Comparison of ENCODE assay signal across 8 mouse cellular contexts in the genomic region with DNA sequence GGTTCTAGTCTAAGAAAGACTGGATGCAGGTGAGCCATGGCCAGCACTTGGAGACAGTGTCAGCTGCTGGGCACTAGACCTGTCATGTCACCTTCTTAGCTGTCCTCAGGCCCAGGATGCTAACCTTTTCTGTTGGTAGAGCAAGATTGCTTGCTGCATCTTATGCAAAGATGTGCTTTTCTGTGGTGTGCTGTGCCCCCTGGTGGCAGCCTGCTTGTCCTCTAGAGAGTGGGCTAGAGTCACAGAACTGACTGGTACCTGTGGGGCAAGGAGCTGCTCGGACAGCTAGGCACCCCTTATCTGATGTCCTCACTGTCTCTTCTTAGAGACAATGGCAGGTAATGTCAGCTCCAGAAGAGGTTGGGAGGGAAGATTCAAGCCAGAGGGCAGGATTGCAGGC. TPM values are rescaled to one million over a fixed set of nuclear protein-coding genes. Genes with fewer than 3 reads are reported as not detected.
DNase-seq lines count a peak whose midpoint lies in the region; ATAC-seq lines count a peak whose summit lies in the region.

No protein-coding gene starts in this region.

- H3K27me3 ChIP-seq in embryonic facial prominence, embryonic 11.5 days (ENCODE audit: control insufficient read depth, insufficient read depth, low read length): no peaks in the 10 kb centered on the region
- H3K27me3 ChIP-seq in heart, embryonic 11.5 days (ENCODE audit: control insufficient read depth, insufficient read depth, low read length): no peaks in the 10 kb centered on the region
- H3K27me3 ChIP-seq in kidney, embryonic 16.5 days (ENCODE audit: insufficient read depth, low read length): no peaks in the 10 kb centered on the region
- H3K27me3 ChIP-seq in limb, embryonic 15.5 days: no peaks in the 10 kb centered on the region

- peak; percentile 83 for DNase-seq in CD4-positive, CD25-positive, alpha-beta regulatory T cell, adult 2 months (ENCODE audit: low read depth, low spot score)
- peak; percentile 72 for DNase-seq in adrenal gland, postnatal 25 days
- DNase-seq in embryonic facial prominence, embryonic 11.5 days (ENCODE audit: low spot score): peak; percentile 72
- DNase-seq in spleen, postnatal 36 days (ENCODE audit: low spot score in 2 of 2): peak; percentile 43 to 47

- H3K9ac ChIP-seq in embryonic facial prominence, embryonic 11.5 days (replicated peaks; ENCODE audit: low read length): no peak overlapping the region
- no peak overlapping the region for H3K9ac ChIP-seq in heart, embryonic 11.5 days (ENCODE audit: low read depth, low read length)
- H3K9ac ChIP-seq in kidney, embryonic 16.5 days (replicated peaks; ENCODE audit: low read length): no peak overlapping the region
- no peak overlapping the region for H3K9ac ChIP-seq in limb, embryonic 15.5 days

- H3K4me1 ChIP-seq in embryonic facial prominence, embryonic 11.5 days (ENCODE audit: control insufficient read depth, insufficient read depth, low read length): no peaks in the 10 kb centered on the region
- no peaks in the 10 kb centered on the region for H3K4me1 ChIP-seq in heart, embryonic 11.5 days (ENCODE audit: control insufficient read depth, insufficient read depth, low read length)
- no peaks in the 10 kb centered on the region for H3K4me1 ChIP-seq in kidney, embryonic 16.5 days (ENCODE audit: insufficient read depth, low read length)
- H3K4me1 ChIP-seq in limb, embryonic 15.5 days: peaks cover 3% of the 10 kb centered on the region

- 73% methylated on average over 1 of the region's 1 CpGs for WGBS in embryonic facial prominence, embryonic 11.5 days
- WGBS in heart, embryonic 11.5 days (ENCODE audit: insufficient replicate concordance): 29% methylated on average over 1 of the region's 1 CpGs
- WGBS in kidney, embryonic 16.5 days: 72% methylated on average over 1 of the region's 1 CpGs
- WGBS in limb, embryonic 15.5 days: 61% methylated on average over 1 of the region's 1 CpGs

- H3K27ac ChIP-seq in embryonic facial prominence, embryonic 11.5 days (replicated peaks; ENCODE audit: low read depth, low read length): no peak overlapping the region
- H3K27ac ChIP-seq in heart, embryonic 11.5 days (ENCODE audit: low read depth, low read length): no peak overlapping the region
- no peak overlapping the region for H3K27ac ChIP-seq in kidney, embryonic 16.5 days (ENCODE audit: low read length)
- H3K27ac ChIP-seq in limb, embryonic 15.5 days: no peak overlapping the region

- H3K4me2 ChIP-seq in embryonic facial prominence, embryonic 11.5 days (ENCODE audit: low read depth, low read length): no peak overlapping the region
- no peak overlapping the region for H3K4me2 ChIP-seq in heart, embryonic 11.5 days
- H3K4me2 ChIP-seq in kidney, embryonic 16.5 days (replicated peaks; ENCODE audit: low read depth, low read length): no peak overlapping the region
- no peak overlapping the region for H3K4me2 ChIP-seq in limb, embryonic 15.5 days

- peaks cover 4% of the 10 kb centered on the region for H3K36me3 ChIP-seq in embryonic facial prominence, embryonic 11.5 days (replicated peaks; ENCODE audit: control insufficient read depth, insufficient read depth, low read depth, low read length)
- peaks cover 37% of the 10 kb centered on the region for H3K36me3 ChIP-seq in heart, embryonic 11.5 days (ENCODE audit: control insufficient read depth, insufficient read depth, low read length)
- H3K36me3 ChIP-seq in kidney, embryonic 16.5 days (ENCODE audit: insufficient read depth, low read length): peaks cover 62% of the 10 kb centered on the region
- H3K36me3 ChIP-seq in limb, embryonic 15.5 days: peaks cover 53% of the 10 kb centered on the region

- 0 out of 2 replicates have a peak, but pooled peaks have one; percentile 37 for ATAC-seq in embryonic facial prominence, embryonic 11.5 days (replicated peaks; ENCODE audit: insufficient number of reproducible peaks, low FRiP score, low TSS enrichment, low read depth)
- peak; percentile 64; the same call in 1 of the 2 replicates for ATAC-seq in heart, embryonic 11.5 days (replicated peaks; ENCODE audit: insufficient number of reproducible peaks, low FRiP score, low TSS enrichment)
- ATAC-seq in kidney, embryonic 16.5 days (ENCODE audit: low FRiP score, low TSS enrichment): peak; percentile 70
- ATAC-seq in limb, embryonic 15.5 days (ENCODE audit: insufficient number of reproducible peaks, low FRiP score, low TSS enrichment, low read depth): peak; percentile 25; the same call in 1 of the 2 replicates
- 0 out of 2 replicates have a peak, but pooled peaks have one; percentile 11 for ATAC-seq in monocyte, adult 5-6 weeks (replicated peaks; ENCODE audit: insufficient number of reproducible peaks, low FRiP score, low TSS enrichment, poor library complexity, severe bottlenecking)

- no peaks in the 10 kb centered on the region for H3K9me3 ChIP-seq in embryonic facial prominence, embryonic 11.5 days (replicated peaks; ENCODE audit: control insufficient read depth, low read length)
- no peaks in the 10 kb centered on the region for H3K9me3 ChIP-seq in heart, embryonic 11.5 days (replicated peaks; ENCODE audit: control insufficient read depth, low read length)
- no peaks in the 10 kb centered on the region for H3K9me3 ChIP-seq in kidney, embryonic 16.5 days (ENCODE audit: low read length)
- no peaks in the 10 kb centered on the region for H3K9me3 ChIP-seq in limb, embryonic 15.5 days

- no peak overlapping the region for H3K4me3 ChIP-seq in embryonic facial prominence, embryonic 11.5 days (ENCODE audit: low read depth, low read length)
- H3K4me3 ChIP-seq in heart, embryonic 11.5 days (ENCODE audit: low read depth, low read length): no peak overlapping the region
- H3K4me3 ChIP-seq in kidney, embryonic 16.5 days (ENCODE audit: low read length): no peak overlapping the region
- H3K4me3 ChIP-seq in limb, embryonic 15.5 days: no peak overlapping the region

RNA-seq across cellular contexts. Expression of a gene that starts 53.2 kb away (rescaled TPM):
- total RNA-seq in adrenal gland, postnatal 25 days (2021): 132 and 135 TPM in 2 replicates
- polyA plus RNA-seq in embryonic facial prominence, embryonic 11.5 days (2014; fragmentation: Nextera tagmentation; extraction: Ambion mirVana): 111 and 125 TPM in 2 replicates
- 85.8 and 93.7 TPM in 2 replicates for polyA plus RNA-seq in heart, embryonic 11.5 days (2014; fragmentation: Nextera tagmentation; extraction: Ambion mirVana)
- polyA plus RNA-seq in kidney, embryonic 16.5 days (2015; fragmentation: Nextera tagmentation; extraction: Ambion mirVana): 81.5 and 84.7 TPM in 2 replicates
- polyA plus RNA-seq in limb, embryonic 15.5 days (2015; fragmentation: Nextera tagmentation; extraction: Ambion mirVana): 78.0 and 87.2 TPM in 2 replicates
- total RNA-seq in monocyte, adult 5-6 weeks (2017): 96.4 to 118 TPM (median 109 TPM) in 3 replicates

RNA-seq across cellular contexts. Expression of a gene that starts 53.7 kb away (rescaled TPM):
- not detected in 2 replicates for total RNA-seq in adrenal gland, postnatal 25 days (2021)
- 1.1 TPM in 1 of 2 replicates, not detected in the other for polyA plus RNA-seq in embryonic facial prominence, embryonic 11.5 days (2014; fragmentation: Nextera tagmentation; extraction: Ambion mirVana)
- polyA plus RNA-seq in heart, embryonic 11.5 days (2014; fragmentation: Nextera tagmentation; extraction: Ambion mirVana): not detected in 2 replicates
- 0.71 and 0.72 TPM in 2 replicates for polyA plus RNA-seq in kidney, embryonic 16.5 days (2015; fragmentation: Nextera tagmentation; extraction: Ambion mirVana)
- polyA plus RNA-seq in limb, embryonic 15.5 days (2015; fragmentation: Nextera tagmentation; extraction: Ambion mirVana): 0.59 and 0.89 TPM in 2 replicates
- total RNA-seq in monocyte, adult 5-6 weeks (2017): 1.7 TPM in 1 of 3 replicates, not detected in the others

Comparison
In these comparisons a context has a peak if more than half of its experiments do, and no peak if none do; other contexts are left out.
1. ATAC-seq: peak in every context shown above with its lines; median percentile 70 in kidney, embryonic 16.5 days; 64 in heart, embryonic 11.5 days; 37 in embryonic facial prominence, embryonic 11.5 days; 25 in limb, embryonic 15.5 days; 11 in monocyte, adult 5-6 weeks.